Mouse (Mus musculus) heart, embryonic 13.5 days (tissue): ENCODE data around the gene Zfp810. TPM values are rescaled to one million over a fixed set of nuclear protein-coding genes. Genes with fewer than 3 reads are reported as not detected.
A peak's percentile ranks its signal among the peaks of the same experiment; 100 is the strongest.
"Not testable (repeated sequence)": the region's sequence is repeated elsewhere in the genome, so short reads cannot be mapped to it uniquely, and the experiment has no call there.

Source experiments
- ATAC-seq: fragments of 200-750 bp; cut with Nextera tagmentation; 2 replicates; pipeline ENCODE4 v1.8.0; 2017; ENCODE audit warnings: moderate TSS enrichment; ENCODE audit not compliant: insufficient number of reproducible peaks, low FRiP score, low TSS enrichment; ENCODE audit errors: extremely low read depth
- H3K27ac ChIP-seq: fragments of 300-500 bp; sonication (generic); replicated peaks from 2 replicates; pipeline ENCODE4 v1.5.1; 2015; ENCODE audit warnings: moderate library complexity, mild to moderate bottlenecking, inconsistent platforms
- H3K27me3 ChIP-seq: fragments of 300-500 bp; sonication (generic); replicated peaks from 2 replicates; pipeline ENCODE4 v1.6.1; 2015; ENCODE audit warnings: mild to moderate bottlenecking, inconsistent platforms
- H3K36me3 ChIP-seq: fragments of 300-500 bp; sonication (generic); 2 replicates; pipeline ENCODE4 v1.6.1; 2015; ENCODE audit warnings: mild to moderate bottlenecking, inconsistent platforms
- H3K4me1 ChIP-seq: fragments of 300-500 bp; sonication (generic); 2 replicates; pipeline ENCODE4 v1.6.1; 2015; ENCODE audit warnings: inconsistent platforms
- H3K4me2 ChIP-seq: fragments of 300-500 bp; sonication (generic); 2 replicates; pipeline ENCODE4 v1.6.1; 2015; ENCODE audit warnings: inconsistent platforms, mild to moderate bottlenecking, moderate library complexity
- H3K4me3 ChIP-seq: fragments of 300-500 bp; sonication (generic); 2 replicates; pipeline ENCODE4 v1.5.1; 2015; ENCODE audit warnings: moderate library complexity, mild to moderate bottlenecking, inconsistent platforms
- H3K9ac ChIP-seq: fragments of 300-500 bp; sonication (generic); 2 replicates; pipeline ENCODE4 v1.6.1; 2015; ENCODE audit warnings: inconsistent platforms, mild to moderate bottlenecking, moderate library complexity
- H3K9me3 ChIP-seq: fragments of 300-500 bp; sonication (generic); 2 replicates; pipeline ENCODE4 v1.6.1; 2016; ENCODE audit warnings: inconsistent platforms
- WGBS: fragments of 180-500 bp; shearing (Covaris S2); methylation state at CpG from one replicate; pipeline ENCODE4 v1.1.7; 2015; ENCODE audit warnings: mixed read lengths; 5-methylcytosine and 5-hydroxymethylcytosine counted together
- polyA plus RNA-seq: library from polyadenylated mRNA; unstranded; fragments of >200 nt; fragmentation: Nextera tagmentation; extraction: Ambion mirVana; gene quantifications from 2 replicates; pipeline ENCODE4 v1.2.1, GENCODE M21; 2015

Gene Zfp810
- polyA plus RNA-seq, 1 experiment from 2014 or later = 15.2 TPM

DNA sequence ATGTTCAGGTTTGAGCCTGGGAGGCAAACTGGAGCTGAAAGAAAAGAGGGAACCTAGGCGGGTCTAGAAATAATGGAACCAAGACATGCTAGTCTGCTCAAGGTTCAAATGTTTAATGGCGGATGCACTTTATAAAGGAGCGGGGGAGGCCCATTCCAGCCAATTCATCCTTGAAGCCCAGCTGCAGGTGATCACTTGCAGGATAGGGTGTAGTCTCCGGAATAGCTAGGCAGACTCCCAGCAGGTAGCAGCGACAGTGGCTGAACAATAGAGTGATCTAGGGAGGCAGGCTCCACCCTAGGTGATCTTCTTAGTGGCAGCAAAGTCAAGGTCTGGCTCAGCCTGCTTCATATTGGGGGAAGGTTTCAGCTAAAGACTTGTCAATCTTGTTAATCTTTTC is 8.6 kb upstream of the Zfp810 start:
- not testable (repeated sequence) for H3K36me3 ChIP-seq, H3K27me3 ChIP-seq, H3K4me1 ChIP-seq, ATAC-seq, H3K9ac ChIP-seq, H3K27ac ChIP-seq, H3K4me3 ChIP-seq, H3K4me2 ChIP-seq
- 68% methylated on average over 5 of the region's 5 CpGs for WGBS
- peaks cover 10% of the 10 kb centered on the region for H3K9me3 ChIP-seq

DNA sequence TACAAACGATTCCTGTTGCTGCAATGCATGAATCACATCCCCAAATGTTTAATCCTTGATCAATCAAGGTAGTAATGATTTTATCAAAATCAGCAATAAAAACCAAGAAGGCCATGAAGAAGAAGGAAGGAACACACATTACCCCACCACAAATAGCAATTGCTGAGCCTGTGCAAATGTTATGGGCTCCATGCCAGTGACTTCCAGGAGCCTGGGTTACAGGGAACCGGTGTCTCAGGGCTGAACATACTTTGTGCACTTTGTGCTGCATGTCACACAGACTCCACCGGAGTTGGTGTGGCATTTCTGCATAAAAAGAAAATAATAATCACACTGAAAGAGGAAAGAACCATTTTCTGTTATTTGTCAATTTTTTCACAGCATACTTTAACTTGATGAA is 6.6 kb upstream of the Zfp810 start:
- H3K4me1 ChIP-seq = no peaks in the 10 kb centered on the region
- 74% methylated on average over 3 of the region's 3 CpGs for WGBS
- no peak overlapping the region for H3K9ac ChIP-seq
- H3K4me3 ChIP-seq = no peak overlapping the region
- H3K9me3 ChIP-seq = peaks cover 10% of the 10 kb centered on the region
- H3K4me2 ChIP-seq = no peak overlapping the region
- no peaks in the 10 kb centered on the region for H3K27me3 ChIP-seq
- no peaks in the 10 kb centered on the region for H3K36me3 ChIP-seq
- no peak for ATAC-seq
- no peak overlapping the region for H3K27ac ChIP-seq

DNA sequence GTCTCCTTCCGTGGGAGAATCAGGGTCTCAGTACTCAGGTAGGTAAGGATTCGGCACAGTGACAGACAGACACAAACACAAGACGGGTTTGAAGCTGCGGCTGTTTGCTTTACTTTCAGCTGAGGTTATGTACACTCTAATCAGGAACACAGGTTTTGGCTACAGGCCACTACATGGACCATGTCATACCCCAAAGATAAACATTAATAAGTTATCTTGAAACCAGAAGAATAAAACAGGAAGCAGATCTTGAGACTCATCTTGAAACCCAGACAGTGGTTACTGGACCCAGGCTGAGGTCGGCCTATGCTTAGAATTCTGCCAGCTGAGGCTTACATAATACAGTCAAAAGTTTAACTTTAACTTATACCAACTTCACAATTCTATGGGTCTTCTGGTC is 5.8 kb upstream of the Zfp810 start:
- H3K9ac ChIP-seq = no peak overlapping the region
- 71% methylated on average over 5 of the region's 5 CpGs for WGBS
- no peak overlapping the region for H3K4me3 ChIP-seq
- no peaks in the 10 kb centered on the region for H3K4me1 ChIP-seq
- H3K36me3 ChIP-seq = no peaks in the 10 kb centered on the region
- H3K4me2 ChIP-seq = no peak overlapping the region
- no peaks in the 10 kb centered on the region for H3K27me3 ChIP-seq
- ATAC-seq = no peak
- no peak overlapping the region for H3K27ac ChIP-seq
- H3K9me3 ChIP-seq = peaks cover 10% of the 10 kb centered on the region

DNA sequence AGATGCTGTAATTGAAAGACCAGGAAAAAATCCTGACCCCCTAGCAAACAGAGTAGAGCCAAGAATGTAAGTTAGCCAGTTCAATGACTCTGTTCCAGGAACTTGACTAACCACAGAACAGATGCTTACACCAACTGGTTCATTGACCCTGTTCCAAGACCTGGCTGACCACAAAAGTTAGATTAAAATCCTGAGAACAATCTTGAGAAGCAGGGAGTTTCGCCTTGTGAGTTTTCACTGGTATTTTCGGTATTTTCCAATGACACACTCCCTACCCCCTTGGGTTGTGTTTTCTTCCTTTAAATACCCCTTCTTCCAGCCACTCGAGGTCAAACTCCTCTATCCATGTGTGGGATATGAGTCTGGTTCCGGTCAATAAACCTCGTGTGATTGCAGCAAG is 2.2 kb upstream of the Zfp810 start:
- peaks cover 7% of the 10 kb centered on the region for H3K36me3 ChIP-seq
- no peak for ATAC-seq
- 87% methylated on average over 5 of the region's 5 CpGs for WGBS

DNA sequence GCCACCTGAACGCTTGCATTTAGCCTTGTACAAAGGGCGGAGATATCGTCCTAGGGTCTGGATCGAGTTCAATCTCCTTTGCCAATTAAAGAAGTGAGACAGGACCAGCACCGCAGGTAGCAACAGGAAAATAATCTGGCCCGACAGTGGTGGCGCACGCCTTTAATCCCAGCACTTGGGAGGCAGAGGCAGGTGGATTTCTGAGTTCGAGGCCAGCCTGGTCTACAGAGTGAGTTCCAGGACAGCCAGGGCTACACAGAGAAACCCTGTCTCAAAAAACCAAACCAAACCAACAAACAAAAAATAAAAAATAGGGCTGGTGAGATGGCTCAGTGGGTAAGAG is 443 bp upstream of the Zfp810 start:
- peak overlapping the region; percentile 98 for H3K9ac ChIP-seq
- ATAC-seq, H3K27ac ChIP-seq, H3K4me1 ChIP-seq, H3K9me3 ChIP-seq, H3K27me3 ChIP-seq: not testable (repeated sequence)
- WGBS = 14% methylated on average over 9 of the region's 9 CpGs
- peaks cover 25% of the 10 kb centered on the region for H3K36me3 ChIP-seq
- H3K4me3 ChIP-seq = peak overlapping the region; percentile 99
- peak overlapping the region; percentile 89 for H3K4me2 ChIP-seq

More for the DNA sequence above, 2.2 kb upstream of the Zfp810 start:
- Histone ChIP-seq H3K4me1 (peaks cover 9% of the 10 kb centered on the region), H3K9ac (no peak overlapping the region), H3K9me3 (no peaks in the 10 kb centered on the region; the same call in 1 of the 2 replicates), H3K27ac (no peak overlapping the region), H3K4me3 (no peak overlapping the region), H3K4me2 (no peak overlapping the region), H3K27me3 (no peaks in the 10 kb centered on the region)

DNA sequence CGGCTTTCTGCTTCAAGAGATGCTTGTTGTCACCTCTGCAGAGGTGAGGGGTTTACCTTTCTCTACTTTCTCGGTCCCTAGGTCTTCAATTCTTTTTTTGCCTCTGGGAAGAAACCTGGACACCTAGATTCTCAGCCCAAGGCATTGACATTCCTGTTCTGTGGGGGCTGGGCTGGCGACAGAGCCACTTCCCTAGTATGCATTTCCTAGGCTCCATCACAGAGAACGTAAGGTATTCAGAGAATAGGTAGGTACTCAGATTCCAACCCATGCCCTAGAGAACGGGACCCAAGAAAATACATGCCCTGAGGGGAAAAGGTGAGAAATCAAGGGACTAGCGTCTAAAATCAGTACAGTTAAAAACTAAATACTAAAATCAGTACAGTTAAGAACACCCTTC is 722 bp downstream of the Zfp810 start:
- Histone ChIP-seq H3K4me2 (peak overlapping the region; percentile 89), H3K27me3 (no peaks in the 10 kb centered on the region), H3K9me3 (0 out of 2 replicates have a peak, but pooled peaks cover 8% of the 10 kb centered on the region), H3K4me3 (peak overlapping the region; percentile 99), H3K27ac (0 out of 2 replicates have a peak overlapping the region, but pooled peaks have one; percentile 76), H3K36me3 (peaks cover 37% of the 10 kb centered on the region), H3K9ac (peak overlapping the region; percentile 98), H3K4me1 (peaks cover 9% of the 10 kb centered on the region)
- ATAC-seq = no peak; the same call in 1 of the 2 replicates
- whole genome bisulfite sequencing = 21% methylated on average over 6 of the region's 6 CpGs

DNA sequence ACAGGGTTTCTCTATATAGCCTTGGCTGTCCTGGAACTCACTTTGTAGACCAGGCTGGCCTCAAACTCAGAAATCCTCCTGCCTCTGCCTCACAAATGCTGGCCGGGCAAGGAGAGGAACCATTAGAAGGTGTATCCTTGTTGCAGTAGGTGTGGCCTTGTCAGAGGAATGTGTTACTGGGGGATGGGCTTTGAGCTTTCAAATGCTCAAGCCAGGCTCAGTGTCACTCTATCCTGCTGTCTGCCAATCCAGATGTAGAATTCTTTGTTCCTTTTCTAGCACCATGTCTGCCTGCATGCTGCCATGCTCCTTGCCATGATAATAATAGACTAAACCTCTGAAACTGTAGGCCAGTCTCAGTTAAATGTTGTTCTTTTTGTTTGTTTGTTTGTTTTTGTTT is 5.2 kb downstream of the Zfp810 start:
- Histone ChIP-seq H3K9ac (no peak overlapping the region), H3K4me3 (no peak overlapping the region), H3K4me2 (no peak overlapping the region), H3K9me3 (0 out of 2 replicates have a peak, but pooled peaks cover 8% of the 10 kb centered on the region), H3K27me3 (no peaks in the 10 kb centered on the region), H3K36me3 (peaks cover 78% of the 10 kb centered on the region), H3K27ac (no peak overlapping the region), H3K4me1 (peaks cover 9% of the 10 kb centered on the region)
- 89% methylated on average over 1 of the region's 1 CpGs for WGBS
- no peak for ATAC-seq

DNA sequence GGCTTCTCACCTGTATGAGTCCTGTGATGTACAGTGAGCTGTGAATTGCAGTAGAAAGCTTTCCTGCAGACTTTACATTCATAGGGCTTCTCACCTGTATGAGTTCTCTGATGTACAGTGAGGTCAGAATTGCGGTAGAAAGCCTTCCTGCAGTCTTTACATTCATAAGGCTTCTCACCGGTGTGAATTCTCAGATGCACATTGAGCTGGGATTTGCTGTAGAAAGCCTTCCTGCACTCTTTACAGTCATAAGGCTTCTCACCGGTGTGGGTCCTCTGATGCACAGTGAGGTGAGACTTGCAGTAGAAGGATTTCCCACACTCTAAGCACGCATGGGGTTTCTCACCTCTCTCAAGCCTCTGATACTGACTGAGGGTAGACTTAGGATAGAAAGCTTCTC is 28.7 kb downstream of the Zfp810 start:
- Histone ChIP-seq H3K4me1 (no peaks in the 10 kb centered on the region), H3K4me3 (no peak overlapping the region), H3K4me2 (no peak overlapping the region), H3K27me3 (no peaks in the 10 kb centered on the region), H3K36me3 (peaks cover 92% of the 10 kb centered on the region), H3K9ac (no peak overlapping the region), H3K27ac (no peak overlapping the region), H3K9me3 (peaks cover 85% of the 10 kb centered on the region)
- WGBS = 90% methylated on average over 4 of the region's 4 CpGs
- ATAC-seq = no peak

DNA sequence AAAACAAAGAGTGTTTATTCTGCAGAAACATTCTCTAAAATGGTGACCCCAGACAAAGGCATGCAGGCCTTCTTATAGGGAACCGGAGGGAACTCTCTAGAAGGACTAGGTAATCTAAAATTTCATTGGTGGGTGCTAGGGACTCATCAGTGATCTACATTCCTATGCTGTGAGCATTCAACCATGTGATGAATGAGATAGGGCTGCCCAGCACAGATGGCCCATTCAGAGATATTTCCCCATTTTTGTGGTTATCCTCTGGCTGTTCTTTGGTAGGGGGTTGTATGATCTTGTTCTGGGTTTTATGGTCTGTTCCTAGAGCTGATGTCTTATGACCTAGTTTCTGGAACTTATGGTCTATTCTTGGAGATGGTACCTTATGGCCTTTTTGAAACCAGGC is 38.6 kb downstream of the Zfp810 start:
- no peak for ATAC-seq

DNA sequence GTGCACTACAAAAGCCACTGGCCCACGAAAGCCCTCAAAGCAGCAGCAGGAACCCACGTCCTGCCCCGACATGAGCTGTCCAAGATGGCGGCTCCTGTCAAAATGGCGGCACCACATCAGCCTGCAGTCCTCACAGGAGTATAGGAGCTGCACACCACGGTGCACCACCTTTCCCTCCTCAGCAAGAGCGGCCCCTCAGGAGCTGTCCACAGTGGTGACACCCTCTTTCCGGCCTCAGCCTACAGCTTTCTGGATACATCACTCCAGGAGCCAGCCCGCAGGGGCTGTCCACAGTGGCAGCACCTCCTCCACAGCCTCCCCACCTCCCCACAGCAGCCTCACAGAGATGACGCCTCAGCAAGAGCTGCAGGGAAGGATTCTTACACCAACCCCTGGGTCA is 44.8 kb downstream of the Zfp810 start:
- no peaks in the 10 kb centered on the region for H3K27me3 ChIP-seq
- H3K9me3 ChIP-seq = peaks cover 10% of the 10 kb centered on the region
- H3K27ac ChIP-seq = no peak overlapping the region
- WGBS = 74% methylated on average over 10 of the region's 10 CpGs
- H3K36me3 ChIP-seq = peaks cover 6% of the 10 kb centered on the region; the same call in 1 of the 2 replicates
- no peak overlapping the region for H3K4me2 ChIP-seq
- H3K4me1 ChIP-seq = peaks cover 14% of the 10 kb centered on the region
- no peak overlapping the region for H3K9ac ChIP-seq
- no peak overlapping the region for H3K4me3 ChIP-seq
- ATAC-seq = no peak

More for the DNA sequence above, 38.6 kb downstream of the Zfp810 start:
- H3K4me2 ChIP-seq = no peak overlapping the region
- H3K27ac ChIP-seq = no peak overlapping the region
- 92% methylated on average over 1 of the region's 1 CpGs for WGBS
- H3K4me3 ChIP-seq = no peak overlapping the region
- peaks cover 10% of the 10 kb centered on the region for H3K36me3 ChIP-seq
- no peaks in the 10 kb centered on the region for H3K4me1 ChIP-seq
- H3K9me3 ChIP-seq = peaks cover 27% of the 10 kb centered on the region
- no peaks in the 10 kb centered on the region for H3K27me3 ChIP-seq
- H3K9ac ChIP-seq = no peak overlapping the region

DNA sequence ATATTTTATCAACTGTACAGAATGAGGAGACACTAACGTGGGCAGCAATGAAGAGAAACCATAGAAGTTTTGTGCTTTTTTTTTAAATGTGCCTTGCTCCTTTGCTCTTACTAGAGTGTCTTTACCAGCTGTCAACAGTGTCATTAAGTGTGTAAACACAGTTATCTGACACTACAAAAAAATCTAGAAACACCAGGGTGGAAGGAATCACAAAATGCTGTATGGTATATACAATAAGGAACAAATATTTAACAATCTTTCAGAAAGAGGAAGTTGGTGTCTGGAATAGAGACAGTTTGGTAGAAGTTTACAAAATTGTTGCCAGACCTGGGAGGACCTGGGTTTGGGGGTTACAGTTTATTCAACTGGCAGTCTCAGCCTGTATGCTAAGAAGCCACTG is 45.9 kb downstream of the Zfp810 start:
- peaks cover 14% of the 10 kb centered on the region for H3K4me1 ChIP-seq
- no peak overlapping the region for H3K9ac ChIP-seq
- WGBS = 68% methylated on average over 1 of the region's 1 CpGs
- H3K9me3 ChIP-seq = peaks cover 4% of the 10 kb centered on the region; the same call in 1 of the 2 replicates
- no peak overlapping the region for H3K4me2 ChIP-seq
- no peaks in the 10 kb centered on the region for H3K27me3 ChIP-seq
- H3K36me3 ChIP-seq = peaks cover 16% of the 10 kb centered on the region
- H3K4me3 ChIP-seq = no peak overlapping the region
- no peak overlapping the region for H3K27ac ChIP-seq
- no peak for ATAC-seq

DNA sequence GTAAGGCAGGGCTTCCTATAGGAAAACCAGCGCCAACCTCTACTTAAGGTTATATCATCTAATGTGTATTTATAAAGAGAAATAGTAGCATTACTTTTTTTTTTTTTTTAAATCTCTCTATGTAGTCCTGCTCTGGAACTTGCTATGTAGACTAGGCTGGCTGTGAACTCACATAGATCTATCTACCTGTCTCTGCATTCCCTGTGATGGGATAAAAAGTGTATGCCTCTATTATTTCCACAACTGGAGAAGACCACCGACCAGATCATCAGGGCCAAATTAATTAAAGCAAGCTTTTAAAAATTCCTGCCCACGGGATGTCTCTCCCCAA is 47.4 kb downstream of the Zfp810 start:
- 30% methylated on average over 3 of the region's 3 CpGs for WGBS
- Histone ChIP-seq H3K9ac (peak overlapping the region; percentile 64), H3K27ac (no peak overlapping the region)

More for the DNA sequence above, 47.4 kb downstream of the Zfp810 start:
- peak overlapping the region; percentile 81 for H3K4me2 ChIP-seq
- peaks cover 7% of the 10 kb centered on the region for H3K9me3 ChIP-seq
- H3K4me1 ChIP-seq = peaks cover 14% of the 10 kb centered on the region
- no peaks in the 10 kb centered on the region for H3K27me3 ChIP-seq
- H3K4me3 ChIP-seq = peak overlapping the region; percentile 83
- peaks cover 32% of the 10 kb centered on the region for H3K36me3 ChIP-seq
- no peak for ATAC-seq
